Mouse (Mus musculus) left cerebral cortex, adult 11 months (tissue): ENCODE measurements around the gene Dusp1.

Source experiments
- DNase-seq: peaks from one replicate; pipeline ENCODE4 v3.0.0; 2022; ENCODE audit warnings: low spot score

The Dusp1 gene

GRCm38 (mm10) chr17:26502808-26503671, 58.9 kb downstream of the Dusp1 start:
- peak; percentile 80 for DNase-seq

GRCm38 (mm10) chr17:26501826-26502225, 60.1 kb downstream of the Dusp1 start:
- no peak for DNase-seq

- no peak for DNase-seq
Observed at GRCm38 (mm10) chr17:26498626-26499025, 63.3 kb downstream of the Dusp1 start.

- no peak for DNase-seq
Observed at GRCm38 (mm10) chr17:26497416-26497923, 64.5 kb downstream of the Dusp1 start.

GRCm38 (mm10) chr17:26494642-26495468, 67.1 kb downstream of the Dusp1 start:
- no peak for DNase-seq

GRCm38 (mm10) chr17:26492246-26492645, 69.7 kb downstream of the Dusp1 start:
- no peak for DNase-seq

GRCm38 (mm10) chr17:26490910-26491309, 71.0 kb downstream of the Dusp1 start:
- DNase-seq, result no peak

GRCm38 (mm10) chr17:26490072-26490471, 71.9 kb downstream of the Dusp1 start:
- no peak for DNase-seq

GRCm38 (mm10) chr17:26488711-26489403, 73.1 kb downstream of the Dusp1 start:
- no peak for DNase-seq

GRCm38 (mm10) chr17:26487917-26488316, 74.0 kb downstream of the Dusp1 start:
- DNase-seq, result no peak

GRCm38 (mm10) chr17:26487266-26487665, 74.7 kb downstream of the Dusp1 start:
- no peak for DNase-seq

- no peak for DNase-seq
Observed at GRCm38 (mm10) chr17:26484626-26485421, 77.1 kb downstream of the Dusp1 start.

- no peak for DNase-seq
Observed at GRCm38 (mm10) chr17:26480956-26481355, 81.0 kb downstream of the Dusp1 start.

GRCm38 (mm10) chr17:26479619-26480018, 82.3 kb downstream of the Dusp1 start:
- DNase-seq, result no peak

GRCm38 (mm10) chr17:26478672-26479071, 83.3 kb downstream of the Dusp1 start:
- DNase-seq, result no peak

GRCm38 (mm10) chr17:26476871-26477270, 85.1 kb downstream of the Dusp1 start:
- DNase-seq, result no peak

- no peak for DNase-seq
Observed at GRCm38 (mm10) chr17:26468102-26468894, 93.6 kb downstream of the Dusp1 start.

GRCm38 (mm10) chr17:26467619-26468018, 94.3 kb downstream of the Dusp1 start:
- DNase-seq, result no peak

GRCm38 (mm10) chr17:26466741-26467150, 95.2 kb downstream of the Dusp1 start:
- DNase-seq, result peak; percentile 46

- DNase-seq, result no peak
Observed at GRCm38 (mm10) chr17:26464972-26465371, 97.0 kb downstream of the Dusp1 start.
